Mouse (Mus musculus) E14TG2a.4 (cell line): ENCODE results near the gene Thra.
A peak's percentile ranks its signal among the peaks of the same experiment; 100 is the strongest.
"Not testable (repeated sequence)": the region's sequence is repeated elsewhere in the genome, so short reads cannot be mapped to it uniquely, and the experiment has no call there.

ENCODE experiments used
- H3K27me3 ChIP-seq: 2 replicates; pipeline ENCODE4 v1.6.1; 2014; ENCODE audit warnings: low read length, control low read depth; ENCODE audit not compliant: insufficient read depth
- H3K36me3 ChIP-seq: 2 replicates; pipeline ENCODE4 v1.6.1; 2014; ENCODE audit warnings: low read length, control low read depth; ENCODE audit not compliant: insufficient read depth
- H3K4me1 ChIP-seq: replicated peaks from 2 replicates; pipeline ENCODE4 v1.6.1; 2014; ENCODE audit warnings: low read depth, low read length, control low read depth
- H3K4me3 ChIP-seq: replicated peaks from 2 replicates; pipeline ENCODE4 v1.5.1; 2014; ENCODE audit warnings: mild to moderate bottlenecking, low read length
- H3K9me3 ChIP-seq: 2 replicates; pipeline ENCODE4 v1.6.1; 2014; ENCODE audit warnings: low read length, control low read depth
- CTCF ChIP-seq: conservative IDR thresholded peaks from 2 replicates; pipeline ENCODE4 v1.5.1; 2014; ENCODE audit warnings: low read length
- NANOG ChIP-seq: IDR thresholded peaks from 2 replicates; pipeline ENCODE4 v1.6.1; 2014; ENCODE audit warnings: borderline replicate concordance, low read length, mixed read lengths
- POU5F1 ChIP-seq: IDR thresholded peaks from 2 replicates; pipeline ENCODE4 v1.6.1; 2014; ENCODE audit warnings: low read length, borderline replicate concordance

Gene Thra

GRCm38 (mm10) chr11:98711046-98711434 is 29.4 kb upstream of the Thra start:
- Histone ChIP-seq H3K4me1 (peaks cover 79% of the 10 kb centered on the region), H3K4me3 (no peak overlapping the region), H3K9me3 (no peaks in the 10 kb centered on the region), H3K27me3 (no peaks in the 10 kb centered on the region), H3K36me3 (peaks cover 96% of the 10 kb centered on the region)
- TF ChIP-seq POU5F1 (no peak), CTCF (no peak)

- peaks cover 96% of the 10 kb centered on the region for H3K36me3 ChIP-seq
- H3K4me1 ChIP-seq, result peaks cover 87% of the 10 kb centered on the region
- H3K4me3 ChIP-seq, result peak overlapping the region; percentile 30; the same call in 1 of the 2 replicates
- H3K9me3 ChIP-seq, H3K27me3 ChIP-seq: not testable (repeated sequence)
Measured at GRCm38 (mm10) chr11:98712009-98712408, 28.4 kb upstream of the Thra start.

GRCm38 (mm10) chr11:98713703-98714102 is 26.7 kb upstream of the Thra start:
- peaks cover 95% of the 10 kb centered on the region for H3K36me3 ChIP-seq
- H3K9me3 ChIP-seq, result no peaks in the 10 kb centered on the region
- peaks cover 86% of the 10 kb centered on the region for H3K4me1 ChIP-seq
- no peak overlapping the region for H3K4me3 ChIP-seq
- TF ChIP-seq CTCF, result no peak
- no peak for TF ChIP-seq POU5F1
- no peak for TF ChIP-seq NANOG
- no peaks in the 10 kb centered on the region for H3K27me3 ChIP-seq

- no peaks in the 10 kb centered on the region for H3K27me3 ChIP-seq
- H3K4me1 ChIP-seq, result peaks cover 83% of the 10 kb centered on the region
- H3K9me3 ChIP-seq, result no peaks in the 10 kb centered on the region
- TF ChIP-seq CTCF (no peak), NANOG (no peak), POU5F1 (no peak)
- H3K36me3 ChIP-seq, result peaks cover 79% of the 10 kb centered on the region
- no peak overlapping the region for H3K4me3 ChIP-seq
Measured at GRCm38 (mm10) chr11:98715946-98716345, 24.5 kb upstream of the Thra start.

GRCm38 (mm10) chr11:98717904-98718303 is 22.5 kb upstream of the Thra start:
- Histone ChIP-seq H3K9me3 (no peaks in the 10 kb centered on the region), H3K4me1 (peaks cover 82% of the 10 kb centered on the region), H3K27me3 (no peaks in the 10 kb centered on the region), H3K4me3 (no peak overlapping the region), H3K36me3 (peaks cover 77% of the 10 kb centered on the region)
- no peak for TF ChIP-seq NANOG
- peak; percentile 85 for TF ChIP-seq CTCF

GRCm38 (mm10) chr11:98720756-98721155 is 19.7 kb upstream of the Thra start:
- no peak overlapping the region for H3K4me3 ChIP-seq
- TF ChIP-seq NANOG (no peak), POU5F1 (no peak), CTCF (no peak)
- H3K27me3 ChIP-seq, result no peaks in the 10 kb centered on the region
- peaks cover 62% of the 10 kb centered on the region for H3K4me1 ChIP-seq
- peaks cover 70% of the 10 kb centered on the region for H3K36me3 ChIP-seq
- no peaks in the 10 kb centered on the region for H3K9me3 ChIP-seq

GRCm38 (mm10) chr11:98721458-98722226 is 18.8 kb upstream of the Thra start:
- Histone ChIP-seq H3K36me3 (peaks cover 70% of the 10 kb centered on the region), H3K4me1 (peaks cover 58% of the 10 kb centered on the region), H3K9me3 (no peaks in the 10 kb centered on the region), H3K27me3 (no peaks in the 10 kb centered on the region), H3K4me3 (no peak overlapping the region)
- TF ChIP-seq CTCF, result peak; percentile 21; the same call in 1 of the 2 replicates
- no peak for TF ChIP-seq POU5F1

- H3K9me3 ChIP-seq, result no peaks in the 10 kb centered on the region
- H3K4me3 ChIP-seq, result no peak overlapping the region
- no peaks in the 10 kb centered on the region for H3K27me3 ChIP-seq
- TF ChIP-seq CTCF, result no peak
- TF ChIP-seq NANOG, result no peak
- TF ChIP-seq POU5F1, result no peak
- peaks cover 70% of the 10 kb centered on the region for H3K36me3 ChIP-seq
- peaks cover 57% of the 10 kb centered on the region for H3K4me1 ChIP-seq
Measured at GRCm38 (mm10) chr11:98723098-98723497, 17.3 kb upstream of the Thra start.

GRCm38 (mm10) chr11:98725926-98726506 is 14.4 kb upstream of the Thra start:
- no peaks in the 10 kb centered on the region for H3K9me3 ChIP-seq
- H3K27me3 ChIP-seq, result 0 out of 2 replicates have a peak, but pooled peaks cover 3% of the 10 kb centered on the region
- TF ChIP-seq POU5F1 (no peak), NANOG (no peak), CTCF (no peak)
- peaks cover 59% of the 10 kb centered on the region for H3K36me3 ChIP-seq
- H3K4me1 ChIP-seq, result peaks cover 39% of the 10 kb centered on the region
- no peak overlapping the region for H3K4me3 ChIP-seq
